Mouse (Mus musculus): ENCODE results near the gene Cactin. TPM values are rescaled to one million over a fixed set of nuclear protein-coding genes. Genes with fewer than 3 reads are reported as not detected.

Gene Cactin
- polyA plus RNA-seq, 1 experiment from 2014 or later, result 62.2 TPM

GRCm38 (mm10) chr10:81322444-81322843 lies 1.5 kb downstream of the Cactin start:
- Histone ChIP-seq H3K9ac (no peak overlapping the region), H3K36me3 (peaks cover 67% of the 10 kb centered on the region), H3K4me2 (replicated peaks) (peak overlapping the region; percentile 82), H3K4me3 (0 out of 2 replicates have a peak overlapping the region, but pooled peaks have one; percentile 84), H3K9me3 (no peaks in the 10 kb centered on the region), H3K27ac (no peak overlapping the region), H3K4me1 (peaks cover 24% of the 10 kb centered on the region), H3K27me3 (no peaks in the 10 kb centered on the region)
- WGBS, result 96% methylated on average over 27 of the region's 27 CpGs
- ATAC-seq (ENCODE audit: insufficient number of reproducible peaks, insufficient read depth, low FRiP score, low TSS enrichment), result no peak

GRCm38 (mm10) chr10:81323141-81323775 lies 2.4 kb downstream of the Cactin start:
- 92% methylated on average over 23 of the region's 23 CpGs for WGBS
- no peak overlapping the region for H3K9ac ChIP-seq
- no peaks in the 10 kb centered on the region for H3K9me3 ChIP-seq
- H3K27ac ChIP-seq, result no peak overlapping the region
- no peaks in the 10 kb centered on the region for H3K27me3 ChIP-seq
- H3K4me2 ChIP-seq (replicated peaks), result no peak overlapping the region
- peaks cover 27% of the 10 kb centered on the region for H3K4me1 ChIP-seq
- no peak for ATAC-seq (ENCODE audit: insufficient number of reproducible peaks, insufficient read depth, low FRiP score, low TSS enrichment)
- H3K36me3 ChIP-seq, result peaks cover 62% of the 10 kb centered on the region
- H3K4me3 ChIP-seq, result no peak overlapping the region

GRCm38 (mm10) chr10:81323791-81324530 lies 3.1 kb downstream of the Cactin start:
- no peak for ATAC-seq (ENCODE audit: insufficient number of reproducible peaks, insufficient read depth, low FRiP score, low TSS enrichment)
- no peak overlapping the region for H3K4me2 ChIP-seq (replicated peaks)
- H3K9me3 ChIP-seq, result no peaks in the 10 kb centered on the region
- H3K4me1 ChIP-seq, result peaks cover 26% of the 10 kb centered on the region
- H3K36me3 ChIP-seq, result peaks cover 55% of the 10 kb centered on the region
- H3K27ac ChIP-seq, result no peak overlapping the region
- WGBS, result 96% methylated on average over 18 of the region's 18 CpGs
- no peak overlapping the region for H3K9ac ChIP-seq
- no peak overlapping the region for H3K4me3 ChIP-seq
- H3K27me3 ChIP-seq, result no peaks in the 10 kb centered on the region

GRCm38 (mm10) chr10:81325176-81325575 lies 4.3 kb downstream of the Cactin start:
- 93% methylated on average over 21 of the region's 21 CpGs for WGBS
- H3K9ac ChIP-seq, result no peak overlapping the region
- ATAC-seq (ENCODE audit: insufficient number of reproducible peaks, insufficient read depth, low FRiP score, low TSS enrichment), result no peak
- H3K27ac ChIP-seq, result no peak overlapping the region
- no peak overlapping the region for H3K4me2 ChIP-seq (replicated peaks)
- H3K9me3 ChIP-seq, result no peaks in the 10 kb centered on the region
- no peaks in the 10 kb centered on the region for H3K27me3 ChIP-seq
- peaks cover 55% of the 10 kb centered on the region for H3K36me3 ChIP-seq
- H3K4me1 ChIP-seq, result peaks cover 25% of the 10 kb centered on the region
- H3K4me3 ChIP-seq, result no peak overlapping the region

GRCm38 (mm10) chr10:81325781-81326180 lies 4.9 kb downstream of the Cactin start:
- peak overlapping the region; percentile 30; the same call in 1 of the 2 replicates for H3K27ac ChIP-seq
- no peak overlapping the region for H3K4me3 ChIP-seq
- no peaks in the 10 kb centered on the region for H3K27me3 ChIP-seq
- peaks cover 25% of the 10 kb centered on the region for H3K4me1 ChIP-seq
- H3K4me2 ChIP-seq (replicated peaks), result no peak overlapping the region
- H3K9me3 ChIP-seq, result no peaks in the 10 kb centered on the region
- no peak overlapping the region for H3K9ac ChIP-seq
- ATAC-seq (ENCODE audit: insufficient number of reproducible peaks, insufficient read depth, low FRiP score, low TSS enrichment), result no peak
- H3K36me3 ChIP-seq, result peaks cover 55% of the 10 kb centered on the region
- 94% methylated on average over 18 of the region's 18 CpGs for WGBS

- Histone ChIP-seq H3K4me2 (replicated peaks) (no peak overlapping the region), H3K4me3 (no peak overlapping the region), H3K9me3 (no peaks in the 10 kb centered on the region), H3K4me1 (peaks cover 22% of the 10 kb centered on the region), H3K36me3 (peaks cover 55% of the 10 kb centered on the region), H3K27me3 (peaks cover 5% of the 10 kb centered on the region; the same call in 1 of the 2 replicates), H3K9ac (peak overlapping the region; percentile 12; the same call in 1 of the 2 replicates), H3K27ac (no peak overlapping the region)
- WGBS, result 75% methylated on average over 6 of the region's 6 CpGs
- ATAC-seq (ENCODE audit: insufficient number of reproducible peaks, insufficient read depth, low FRiP score, low TSS enrichment), result no peak
These were observed 6.0 kb downstream of the Cactin start for GRCm38 (mm10) chr10:81326858-81327257.

GRCm38 (mm10) chr10:81327959-81328358 lies 7.1 kb downstream of the Cactin start:
- H3K9me3 ChIP-seq, result no peaks in the 10 kb centered on the region
- H3K9ac ChIP-seq, result no peak overlapping the region
- peaks cover 19% of the 10 kb centered on the region for H3K4me1 ChIP-seq
- ATAC-seq (ENCODE audit: insufficient number of reproducible peaks, insufficient read depth, low FRiP score, low TSS enrichment), result no peak
- H3K27ac ChIP-seq, result peak overlapping the region; percentile 36; the same call in 1 of the 2 replicates
- 29% methylated on average over 2 of the region's 2 CpGs for WGBS
- H3K36me3 ChIP-seq, result peaks cover 47% of the 10 kb centered on the region
- H3K27me3 ChIP-seq, result peaks cover 16% of the 10 kb centered on the region
- no peak overlapping the region for H3K4me3 ChIP-seq
- no peak overlapping the region for H3K4me2 ChIP-seq (replicated peaks)

GRCm38 (mm10) chr10:81328386-81328785 lies 7.5 kb downstream of the Cactin start, which contains the start of gene Tbxa2r:
Gene Tbxa2r, plus strand, starts transcription at chr10:81328731.
- ATAC-seq (ENCODE audit: insufficient number of reproducible peaks, insufficient read depth, low FRiP score, low TSS enrichment), result no peak
- peaks cover 20% of the 10 kb centered on the region for H3K27me3 ChIP-seq
- peaks cover 19% of the 10 kb centered on the region for H3K4me1 ChIP-seq
- no peak within 1 kb of the TSS for H3K4me2 ChIP-seq (replicated peaks)
- H3K27ac ChIP-seq, result peak within 1 kb of the TSS; percentile 78
- no peaks in the 10 kb centered on the region for H3K9me3 ChIP-seq
- peaks cover 43% of the 10 kb centered on the region for H3K36me3 ChIP-seq
- H3K4me3 ChIP-seq, result no peak within 1 kb of the TSS
- peak within 1 kb of the TSS; percentile 27; the same call in 1 of the 2 replicates for H3K9ac ChIP-seq
- 14% methylated on average over 10 of the region's 10 CpGs for WGBS

- 65% methylated on average over 10 of the region's 10 CpGs for WGBS
- no peaks in the 10 kb centered on the region for H3K9me3 ChIP-seq
- peaks cover 25% of the 10 kb centered on the region for H3K27me3 ChIP-seq
- H3K4me1 ChIP-seq, result peaks cover 19% of the 10 kb centered on the region
- H3K27ac ChIP-seq, result peak overlapping the region; percentile 78
- no peak overlapping the region; the same call in 1 of the 2 replicates for H3K9ac ChIP-seq
- no peak overlapping the region for H3K4me3 ChIP-seq
- peaks cover 33% of the 10 kb centered on the region for H3K36me3 ChIP-seq
- ATAC-seq (ENCODE audit: insufficient number of reproducible peaks, insufficient read depth, low FRiP score, low TSS enrichment), result no peak
- no peak overlapping the region for H3K4me2 ChIP-seq (replicated peaks)
These were observed 8.5 kb downstream of the Cactin start for GRCm38 (mm10) chr10:81329194-81329975.

GRCm38 (mm10) chr10:81330007-81330406 lies 9.1 kb downstream of the Cactin start:
- peaks cover 21% of the 10 kb centered on the region for H3K4me1 ChIP-seq
- 69% methylated on average over 4 of the region's 4 CpGs for WGBS
- no peak for ATAC-seq (ENCODE audit: insufficient number of reproducible peaks, insufficient read depth, low FRiP score, low TSS enrichment)
- H3K27me3 ChIP-seq, result peaks cover 29% of the 10 kb centered on the region
- no peak overlapping the region for H3K4me3 ChIP-seq
- peak overlapping the region; percentile 78 for H3K27ac ChIP-seq
- H3K4me2 ChIP-seq (replicated peaks), result no peak overlapping the region
- H3K36me3 ChIP-seq, result peaks cover 26% of the 10 kb centered on the region
- H3K9ac ChIP-seq, result no peak overlapping the region
- H3K9me3 ChIP-seq, result no peaks in the 10 kb centered on the region

- WGBS, result 10% methylated on average over 29 of the region's 29 CpGs
- 0 out of 2 replicates have a peak, but pooled peaks cover 4% of the 10 kb centered on the region for H3K36me3 ChIP-seq
- no peak overlapping the region for H3K9ac ChIP-seq
- peak overlapping the region; percentile 25; the same call in 1 of the 2 replicates for H3K4me2 ChIP-seq (replicated peaks)
- 0 out of 2 replicates have a peak overlapping the region, but pooled peaks have one; percentile 5 for H3K4me3 ChIP-seq
- no peak overlapping the region for H3K27ac ChIP-seq
- peaks cover 34% of the 10 kb centered on the region for H3K4me1 ChIP-seq
- H3K27me3 ChIP-seq, result peaks cover 38% of the 10 kb centered on the region
- ATAC-seq (ENCODE audit: insufficient number of reproducible peaks, insufficient read depth, low FRiP score, low TSS enrichment), result no peak
- no peaks in the 10 kb centered on the region for H3K9me3 ChIP-seq
These were observed 11.4 kb downstream of the Cactin start for GRCm38 (mm10) chr10:81332277-81332676.

Data from embryonic facial prominence, embryonic 12.5 days (tissue).